13 mouse cellular contexts compared by ENCODE assay signal in genomic region chr7:70692160-70692559, GRCm38 (mm10).
"Had no signal": no experiment of that assay in that cellular context is flagged by ENCODE, and none has a peak within 500 bp of the region (broad histone marks: within the 10 kb centered on the region; RNA-seq: fewer than 3 reads in every experiment).

No protein-coding gene starts in this region.

- ATAC-seq: intestine, embryonic 15.5 days; liver, postnatal 0 days; midbrain, embryonic 13.5 days had no signal

- H3K27ac ChIP-seq: intestine, embryonic 15.5 days; kidney, embryonic 15.5 days; limb, embryonic 12.5 days; liver, embryonic 13.5 days; midbrain, embryonic 13.5 days; stomach, postnatal 0 days had no signal

- H3K27me3 ChIP-seq: intestine, embryonic 15.5 days; kidney, embryonic 15.5 days; limb, embryonic 12.5 days; liver, embryonic 13.5 days; midbrain, embryonic 13.5 days had no signal

- H3K9me3 ChIP-seq: intestine, embryonic 15.5 days; kidney, embryonic 15.5 days; limb, embryonic 12.5 days; liver, embryonic 13.5 days; midbrain, embryonic 13.5 days had no signal

- H3K4me2 ChIP-seq: intestine, embryonic 15.5 days; kidney, embryonic 15.5 days; limb, embryonic 12.5 days; liver, embryonic 13.5 days; midbrain, embryonic 13.5 days had no signal

- DNase-seq: kidney, adult 2 months; kidney, postnatal 14 days; liver; liver, embryonic 13.5 days; liver, postnatal 0 days; right cerebral cortex, adult 18-20 months; right cerebral cortex, postnatal 25 days; thymus, postnatal 4 days had no signal

- H3K4me1 ChIP-seq: intestine, embryonic 15.5 days; kidney, embryonic 15.5 days; limb, embryonic 12.5 days; liver, embryonic 13.5 days; midbrain, embryonic 13.5 days had no signal

- H3K4me3 ChIP-seq: intestine, embryonic 15.5 days; kidney, embryonic 15.5 days; limb, embryonic 12.5 days; liver, embryonic 13.5 days; midbrain, embryonic 13.5 days had no signal

- H3K9ac ChIP-seq: intestine, embryonic 15.5 days; kidney, embryonic 15.5 days; limb, embryonic 12.5 days; liver, embryonic 13.5 days; liver, postnatal 0 days; midbrain, embryonic 13.5 days had no signal

- H3K36me3 ChIP-seq: intestine, embryonic 15.5 days; kidney, embryonic 15.5 days; limb, embryonic 12.5 days; liver, embryonic 13.5 days; midbrain, embryonic 13.5 days had no signal
